Mouse (Mus musculus): ENCODE data around the gene Atl3.

DNA sequence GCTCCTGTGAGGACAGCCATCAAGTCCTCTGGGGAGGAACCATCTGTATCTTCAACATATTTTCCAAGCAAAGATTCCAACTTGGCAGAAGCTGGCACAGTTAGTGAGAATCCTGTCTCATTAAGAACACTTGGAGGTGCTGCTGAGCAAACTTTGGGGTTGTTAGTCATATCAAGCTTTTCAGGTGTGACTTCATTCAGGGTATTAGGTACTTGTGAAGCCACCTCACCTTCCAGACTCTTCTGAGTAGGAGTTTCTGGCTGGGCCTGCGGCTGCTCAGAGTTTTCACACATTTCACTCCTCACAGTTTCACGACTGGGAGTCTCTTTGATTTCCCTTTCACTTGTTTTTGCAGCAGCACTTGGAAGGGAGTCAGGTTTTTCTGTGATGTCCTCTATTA is 37.0 kb upstream of the Atl3 start:
- TF ChIP-seq CTCF (IDR thresholded peaks at IDR 0.05; ENCODE audit: control insufficient read depth, insufficient read depth, insufficient read length) (no peak), USF1 (IDR thresholded peaks at IDR 0.05; ENCODE audit: low read depth) (no peak), MAX (IDR thresholded peaks at IDR 0.05) (no peak), CEBPB (IDR thresholded peaks at IDR 0.05; ENCODE audit: low read depth) (no peak), MYOD1 (IDR thresholded peaks at IDR 0.05; ENCODE audit: control insufficient read depth, insufficient read length, low read depth) (no peak)

Measured in C2C12 (cell line).